Mouse (Mus musculus) layer of hippocampus, postnatal 14 days (tissue): ENCODE measurements around the gene Lrrc8c. TPM values are rescaled to one million over a fixed set of nuclear protein-coding genes. Genes with fewer than 3 reads are reported as not detected.

ENCODE experiments used
- total RNA-seq, 2 experiments: library from RNA; stranded (reverse); gene quantifications; 2 replicates each; pipeline ENCODE4 v1.2.3; 2021

Lrrc8c gene
- total RNA-seq, 2 experiments from 2014 or later = 29.0 to 32.0 TPM

Other genes with a start within 250 kb of the Lrrc8c start
- not detected for gene Gm43302, start 225.7 kb upstream of the Lrrc8c start, total RNA-seq
- 1 to 10 TPM in 1 of 2 experiments, under 1 TPM in 1; 0.43 to 1.1 TPM for gene Gbp6, start 225.7 kb upstream of the Lrrc8c start, total RNA-seq
- gene Lrrc8b, start 103.6 kb upstream of the Lrrc8c start, total RNA-seq = 10 to 100 TPM; 80.1 to 81.4 TPM
- gene Lrrc8d, start 180.6 kb downstream of the Lrrc8c start, total RNA-seq = 10 to 100 TPM; 53.8 to 58.3 TPM